Mouse (Mus musculus) midbrain, embryonic 16.5 days (tissue): ENCODE measurements at regions not wholly inside any gene's neighbourhood (a gene's known extent, or its start where the extent isn't known, plus 50 kb on each side); places are given as distances from the start of the nearest gene placed in this dataset.

Source experiments
- ATAC-seq: fragments of 200-750 bp; cut with Nextera tagmentation; 2 replicates; pipeline ENCODE4 v1.8.0; 2017; ENCODE audit warnings: moderate TSS enrichment
- H3K27ac ChIP-seq: fragments of 300-500 bp; sonication (generic); 2 replicates; pipeline ENCODE4 v1.5.1; 2014; ENCODE audit warnings: mild to moderate bottlenecking, low read length, mixed read lengths
- H3K27me3 ChIP-seq: fragments of 300-500 bp; sonication (generic); 2 replicates; pipeline ENCODE4 v1.6.1; 2014; ENCODE audit warnings: low read depth, low read length, mixed read lengths; ENCODE audit not compliant: control insufficient read depth, insufficient read depth
- H3K36me3 ChIP-seq: fragments of 300-500 bp; sonication (generic); 2 replicates; pipeline ENCODE4 v1.6.1; 2014; ENCODE audit warnings: mild to moderate bottlenecking, low read length, moderate library complexity, mixed read lengths; ENCODE audit not compliant: control insufficient read depth, insufficient read depth
- H3K4me1 ChIP-seq: fragments of 300-500 bp; sonication (generic); 2 replicates; pipeline ENCODE4 v1.6.1; 2014; ENCODE audit warnings: mild to moderate bottlenecking, low read length, mixed read lengths; ENCODE audit not compliant: control insufficient read depth, insufficient read depth
- H3K4me2 ChIP-seq: fragments of 300-500 bp; sonication (generic); 2 replicates; pipeline ENCODE4 v1.6.1; 2014; ENCODE audit warnings: mild to moderate bottlenecking, low read length, mixed read lengths
- H3K4me3 ChIP-seq: fragments of 300-500 bp; sonication (generic); 2 replicates; pipeline ENCODE4 v1.5.1; 2014; ENCODE audit warnings: low read depth, mild to moderate bottlenecking, low read length, moderate library complexity, mixed read lengths
- H3K9ac ChIP-seq: fragments of 300-500 bp; sonication (generic); 2 replicates; pipeline ENCODE4 v1.6.1; 2014; ENCODE audit warnings: low read depth, low read length, mixed read lengths
- H3K9me3 ChIP-seq: fragments of 300-500 bp; sonication (generic); replicated peaks from 2 replicates; pipeline ENCODE4 v1.6.1; 2014; ENCODE audit warnings: mild to moderate bottlenecking, low read length, mixed read lengths; ENCODE audit not compliant: control insufficient read depth, poor library complexity, severe bottlenecking
- WGBS: fragments of 180-500 bp; shearing (Covaris S2); extraction: QIAGEN DNeasy Blood & Tissue Kit; methylation state at CpG from one replicate; pipeline ENCODE4 v1.1.7; 2014; 5-methylcytosine and 5-hydroxymethylcytosine counted together

GRCm38 (mm10) chr9:89836454-89837245 is 73.1 kb upstream of the Rasgrf1 start:
- Histone ChIP-seq H3K4me2 (no peak overlapping the region), H3K4me3 (no peak overlapping the region), H3K9me3 (no peaks in the 10 kb centered on the region), H3K36me3 (no peaks in the 10 kb centered on the region), H3K27me3 (no peaks in the 10 kb centered on the region), H3K9ac (no peak overlapping the region), H3K27ac (no peak overlapping the region), H3K4me1 (no peaks in the 10 kb centered on the region)
- ATAC-seq, result no peak
- 77% methylated on average over 7 of the region's 7 CpGs for WGBS

GRCm38 (mm10) chr9:89833596-89833995 is 76.1 kb upstream of the Rasgrf1 start:
- Histone ChIP-seq H3K36me3 (no peaks in the 10 kb centered on the region), H3K9me3 (no peaks in the 10 kb centered on the region), H3K27me3 (no peaks in the 10 kb centered on the region), H3K4me1 (no peaks in the 10 kb centered on the region), H3K9ac (no peak overlapping the region), H3K4me3 (no peak overlapping the region), H3K27ac (no peak overlapping the region), H3K4me2 (no peak overlapping the region)
- WGBS, result 82% methylated on average over 9 of the region's 9 CpGs
- no peak for ATAC-seq

GRCm38 (mm10) chr9:89831855-89832254 is 77.9 kb upstream of the Rasgrf1 start:
- Histone ChIP-seq H3K9ac (no peak overlapping the region), H3K4me3 (no peak overlapping the region), H3K9me3 (no peaks in the 10 kb centered on the region), H3K4me1 (no peaks in the 10 kb centered on the region), H3K36me3 (no peaks in the 10 kb centered on the region), H3K27me3 (no peaks in the 10 kb centered on the region), H3K27ac (no peak overlapping the region), H3K4me2 (no peak overlapping the region)
- no peak for ATAC-seq
- WGBS, result 95% methylated on average over 14 of the region's 14 CpGs

- no peaks in the 10 kb centered on the region for H3K36me3 ChIP-seq
- H3K9ac ChIP-seq, result no peak overlapping the region
- H3K4me3 ChIP-seq, result no peak overlapping the region
- H3K27ac ChIP-seq, result no peak overlapping the region
- H3K9me3 ChIP-seq, result no peaks in the 10 kb centered on the region
- H3K4me1 ChIP-seq, result no peaks in the 10 kb centered on the region
- H3K4me2 ChIP-seq, result no peak overlapping the region
- no peak for ATAC-seq
- H3K27me3 ChIP-seq, result no peaks in the 10 kb centered on the region
- WGBS, result 93% methylated on average over 5 of the region's 5 CpGs
These were observed 81.6 kb upstream of the Rasgrf1 start for GRCm38 (mm10) chr9:89828156-89828555.

- Histone ChIP-seq H3K4me3 (no peak overlapping the region), H3K36me3 (no peaks in the 10 kb centered on the region), H3K4me2 (no peak overlapping the region), H3K9me3 (no peaks in the 10 kb centered on the region), H3K9ac (no peak overlapping the region), H3K27ac (no peak overlapping the region), H3K27me3 (no peaks in the 10 kb centered on the region), H3K4me1 (no peaks in the 10 kb centered on the region)
- ATAC-seq, result no peak
- 57% methylated on average over 5 of the region's 5 CpGs for WGBS
These were observed 82.1 kb upstream of the Rasgrf1 start for GRCm38 (mm10) chr9:89827564-89827963.

GRCm38 (mm10) chr9:89826712-89827548 is 82.8 kb upstream of the Rasgrf1 start:
- H3K9me3 ChIP-seq, result no peaks in the 10 kb centered on the region
- H3K4me2 ChIP-seq, result peak overlapping the region; percentile 39
- WGBS, result 35% methylated on average over 24 of the region's 24 CpGs
- no peak overlapping the region for H3K9ac ChIP-seq
- H3K4me3 ChIP-seq, result peak overlapping the region; percentile 8; the same call in 1 of the 2 replicates
- no peaks in the 10 kb centered on the region for H3K36me3 ChIP-seq
- peak; percentile 81 for ATAC-seq
- H3K27ac ChIP-seq, result no peak overlapping the region
- H3K4me1 ChIP-seq, result no peaks in the 10 kb centered on the region
- no peaks in the 10 kb centered on the region for H3K27me3 ChIP-seq

- no peak overlapping the region for H3K9ac ChIP-seq
- peak; percentile 33; the same call in 1 of the 2 replicates for ATAC-seq
- no peaks in the 10 kb centered on the region for H3K9me3 ChIP-seq
- no peak overlapping the region for H3K4me3 ChIP-seq
- H3K27ac ChIP-seq, result peak overlapping the region; percentile 4; the same call in 1 of the 2 replicates
- 66% methylated on average over 4 of the region's 4 CpGs for WGBS
- peaks cover 8% of the 10 kb centered on the region for H3K4me1 ChIP-seq
- no peaks in the 10 kb centered on the region for H3K36me3 ChIP-seq
- H3K27me3 ChIP-seq, result no peaks in the 10 kb centered on the region
- no peak overlapping the region for H3K4me2 ChIP-seq
These were observed 83.6 kb upstream of the Ankrd34c start for GRCm38 (mm10) chr9:89821853-89822243.

GRCm38 (mm10) chr9:89821109-89821852 is 83.0 kb upstream of the Ankrd34c start:
- peaks cover 8% of the 10 kb centered on the region for H3K4me1 ChIP-seq
- no peaks in the 10 kb centered on the region for H3K36me3 ChIP-seq
- no peaks in the 10 kb centered on the region for H3K27me3 ChIP-seq
- no peaks in the 10 kb centered on the region for H3K9me3 ChIP-seq
- whole genome bisulfite sequencing, result 46% methylated on average over 19 of the region's 20 CpGs
- no peak overlapping the region for H3K4me3 ChIP-seq
- 0 out of 2 replicates have a peak overlapping the region, but pooled peaks have one; percentile 3 for H3K4me2 ChIP-seq
- peak overlapping the region; percentile 4; the same call in 1 of the 2 replicates for H3K27ac ChIP-seq
- ATAC-seq, result peak; percentile 59
- H3K9ac ChIP-seq, result no peak overlapping the region
